In the genomic region with DNA sequence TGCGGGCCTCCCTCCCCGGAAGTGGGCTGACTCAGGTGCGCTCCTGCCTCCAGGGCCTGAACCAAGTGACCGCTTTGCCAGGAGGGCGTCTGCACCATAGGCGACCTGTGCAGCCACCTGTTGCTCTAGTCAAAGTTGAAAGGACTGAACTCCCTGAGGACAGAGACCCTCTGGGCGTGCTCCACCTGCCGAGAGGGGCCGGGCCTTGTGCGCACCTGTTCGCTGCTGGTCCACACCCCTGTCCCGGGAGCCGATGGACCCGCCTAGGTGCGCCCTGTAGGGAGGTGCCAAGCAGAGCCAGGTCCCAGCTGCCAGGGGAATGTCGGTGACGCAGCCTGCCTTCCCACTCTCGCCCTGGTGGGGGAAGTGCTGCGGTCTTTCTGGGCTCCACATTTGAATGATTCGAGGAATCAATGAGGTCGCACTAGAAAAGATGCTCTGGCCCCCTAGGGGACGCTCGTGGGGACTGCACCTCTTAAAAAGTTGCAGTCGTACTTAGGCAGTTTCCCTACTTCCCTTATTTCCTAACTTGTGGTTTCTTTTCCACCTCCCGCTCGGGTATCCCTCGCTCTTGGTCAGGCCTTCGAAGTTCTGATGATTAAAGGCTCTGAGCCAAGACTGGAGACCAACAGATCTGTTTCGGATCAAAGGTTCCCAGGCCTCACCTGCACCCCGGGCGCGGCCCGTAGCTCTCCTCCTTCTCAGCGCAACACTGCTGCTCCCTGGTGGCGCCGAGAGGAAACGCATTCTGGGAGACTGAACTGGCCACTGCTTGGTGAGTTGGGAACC, we compare ENCODE assay signal across 8 mouse cellular contexts. TPM values are rescaled to one million over a fixed set of nuclear protein-coding genes. Genes with fewer than 3 reads are reported as not detected.
DNase-seq lines count a peak whose midpoint lies in the region; ATAC-seq lines count a peak whose summit lies in the region.

Gene Fam187b, plus strand, starts transcription at position 290 of the 789 bp plus-strand sequence.

- no peaks in the 10 kb centered on the region for H3K9me3 ChIP-seq in hindbrain, embryonic 11.5 days (ENCODE audit: control insufficient read depth, low read length)

- peak within 1 kb of the TSS; percentile 50 for H3K4me2 ChIP-seq in hindbrain, embryonic 11.5 days (replicated peaks; ENCODE audit: low read depth, low read length)

- no peaks in the 10 kb centered on the region for H3K36me3 ChIP-seq in hindbrain, embryonic 11.5 days (ENCODE audit: control insufficient read depth, insufficient read depth, low read length)
- no peaks in the 10 kb centered on the region for H3K36me3 ChIP-seq in macrophage (ENCODE audit: inconsistent target)

- no peaks in the 10 kb centered on the region for H3K79me2 ChIP-seq in macrophage (ENCODE audit: inconsistent target)

- peak within 1 kb of the TSS; percentile 40 for H3K9ac ChIP-seq in hindbrain, embryonic 11.5 days (ENCODE audit: low read depth, low read length)

- H3K27me3 ChIP-seq in hindbrain, embryonic 11.5 days (ENCODE audit: control insufficient read depth, insufficient read depth, low read length): peaks cover 15% of the 10 kb centered on the region

- under 1% methylated on average over 37 of the region's 37 CpGs for WGBS in hindbrain, embryonic 11.5 days
- WGBS in macrophage (ENCODE audit: missing documents): under 1% methylated on average over 37 of the region's 37 CpGs

- no peaks in the 10 kb centered on the region; the same call in 1 of the 2 replicates for H3K4me1 ChIP-seq in hindbrain, embryonic 11.5 days (replicated peaks; ENCODE audit: control insufficient read depth, insufficient read depth, low read length)

- no peak within 1 kb of the TSS for H3K27ac ChIP-seq in hindbrain, embryonic 11.5 days (ENCODE audit: low read depth, low read length)
- peak within 1 kb of the TSS; percentile 41 for H3K27ac ChIP-seq in macrophage

- peak within 1 kb of the TSS; percentile 32 for H3K4me3 ChIP-seq in hindbrain, embryonic 11.5 days (ENCODE audit: low read depth, low read length)
- peak within 1 kb of the TSS; percentile 35 for H3K4me3 ChIP-seq in macrophage (ENCODE audit: inconsistent target)

- peak; percentile 88 for ATAC-seq in hindbrain, embryonic 11.5 days (ENCODE audit: low FRiP score)

- DNase-seq in R1 (ENCODE audit: low read depth, low spot score): peak; percentile 92
- DNase-seq in cerebellum, adult 9-11 months: peak; percentile 75
- DNase-seq in frontal cortex, postnatal 10 days (ENCODE audit: low spot score in 2 of 2): peak; percentile 71 to 72
- peak; percentile 92 for DNase-seq in hindbrain, embryonic 11.5 days (ENCODE audit: low spot score)
- DNase-seq in layer of hippocampus, postnatal 25 days (ENCODE audit: extremely low spot score in 1 of 2, low spot score in 1 of 2): peak; percentile 65 to 81
- DNase-seq in retina, postnatal 7 days (ENCODE audit: low read depth, low spot score): peak; percentile 70
- DNase-seq in urinary bladder, postnatal 10 days (ENCODE audit: low spot score): peak; percentile 75

RNA-seq across cellular contexts. Expression of gene Fam187b, which starts in this region (rescaled TPM):
- polyA plus RNA-seq in hindbrain, embryonic 11.5 days (2014; fragmentation: Nextera tagmentation; extraction: Ambion mirVana): 0.59 and 1.1 TPM in 2 replicates
- total RNA-seq in layer of hippocampus, postnatal 25 days (2021): under 1 TPM; 0.22 to 0.45 TPM
- total RNA-seq in macrophage (2018; cell fraction: chromatin; rRNA removed): 1 to 10 TPM in 7 of 26 experiments, under 1 TPM in 7, not detected in 12; 0.47 to 2.1 (median 1.0) TPM
- total RNA-seq in macrophage (2018; cell fraction: cytosol; rRNA removed): 1 to 10 TPM in 1 of 26 experiments, under 1 TPM in 17, not detected in 8; 0.10 to 1.0 (median 0.26) TPM
- total RNA-seq in macrophage (2018; cell fraction: nucleus; rRNA removed): 1 to 10 TPM in 5 of 26 experiments, under 1 TPM in 13, not detected in 8; 0.26 to 2.4 (median 0.68) TPM
- polyA plus RNA-seq in macrophage (2018): 0.21 to 0.26 TPM in 2 of 3 replicates, not detected in the other

Comparison
In these comparisons a context has a peak if more than half of its experiments do, and no peak if none do; other contexts are left out.
1. Peak in DNase-seq in layer of hippocampus, postnatal 25 days; RNA of the gene not detected or under 1 TPM.